Mouse (Mus musculus): Measurements from ENCODE around the gene Gpatch8.

Gene Gpatch8

DNA sequence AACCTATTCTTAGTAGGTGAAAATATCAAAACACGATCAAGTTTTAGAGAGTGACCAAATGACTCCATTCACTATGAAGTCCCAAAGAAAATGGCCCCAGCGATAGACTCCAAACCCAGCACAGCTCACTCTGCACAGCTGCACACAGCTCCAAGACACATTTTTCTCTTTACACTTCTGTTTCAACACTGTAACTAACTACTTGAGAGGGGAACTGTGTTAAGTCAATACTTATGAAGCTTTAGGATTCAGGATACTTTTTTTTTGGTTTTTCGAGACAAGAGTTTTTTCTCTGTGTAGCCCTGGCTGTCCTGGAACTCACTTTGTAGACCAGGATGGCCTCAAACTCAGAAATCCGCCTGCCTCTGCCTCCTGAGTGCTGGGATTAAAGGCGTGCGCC, 61.1 kb downstream of the Gpatch8 start:
- no peak for DNase-seq

DNA sequence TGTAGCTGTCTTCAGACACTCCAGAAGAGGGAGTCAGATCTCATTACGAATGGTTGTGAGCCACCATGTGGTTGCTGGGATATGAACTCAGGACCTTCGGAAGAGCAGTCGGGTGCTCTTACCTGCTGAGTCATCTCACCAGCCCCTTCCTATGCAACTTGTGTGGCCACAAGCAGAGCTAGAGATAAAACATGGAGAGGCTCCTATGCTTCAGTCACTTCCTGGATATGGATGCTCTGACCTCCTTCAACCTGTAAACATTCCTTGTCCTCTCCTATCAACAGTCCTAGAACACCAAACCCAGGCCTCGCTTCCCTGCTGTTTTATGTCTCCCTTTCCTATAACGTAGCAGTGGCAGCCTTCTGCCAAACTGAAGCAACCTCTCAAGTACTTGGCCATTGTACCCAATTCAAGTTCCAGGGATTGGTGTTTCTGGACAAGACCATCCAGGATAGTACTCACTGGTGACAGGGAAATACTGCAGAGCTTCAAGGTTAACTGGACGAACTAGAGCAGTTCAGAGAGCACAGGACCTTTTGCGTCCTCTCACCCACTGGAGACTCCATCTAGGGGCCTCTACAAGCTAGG, 62.0 kb downstream of the Gpatch8 start:
- DNase-seq, result no peak

DNA sequence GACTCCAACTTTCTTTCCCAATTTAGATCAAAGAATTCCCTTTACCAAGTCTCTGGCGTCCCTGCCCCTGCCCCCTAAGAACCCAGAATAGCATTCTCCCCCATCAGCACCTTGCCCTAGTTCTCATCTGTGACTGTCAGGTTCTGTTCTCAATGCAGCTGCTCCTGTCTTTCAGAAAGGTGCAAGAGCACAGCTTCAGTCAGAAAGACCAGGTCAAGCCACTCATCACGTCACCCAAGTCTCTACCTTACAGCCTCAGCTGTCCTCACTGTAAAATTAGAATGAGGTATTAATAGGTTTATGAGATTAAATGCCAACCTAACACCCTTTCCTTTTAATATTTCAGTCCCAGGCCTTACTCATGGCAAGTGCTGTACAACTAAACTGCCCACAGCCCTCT, 63.0 kb downstream of the Gpatch8 start:
- DNase-seq, result no peak

DNA sequence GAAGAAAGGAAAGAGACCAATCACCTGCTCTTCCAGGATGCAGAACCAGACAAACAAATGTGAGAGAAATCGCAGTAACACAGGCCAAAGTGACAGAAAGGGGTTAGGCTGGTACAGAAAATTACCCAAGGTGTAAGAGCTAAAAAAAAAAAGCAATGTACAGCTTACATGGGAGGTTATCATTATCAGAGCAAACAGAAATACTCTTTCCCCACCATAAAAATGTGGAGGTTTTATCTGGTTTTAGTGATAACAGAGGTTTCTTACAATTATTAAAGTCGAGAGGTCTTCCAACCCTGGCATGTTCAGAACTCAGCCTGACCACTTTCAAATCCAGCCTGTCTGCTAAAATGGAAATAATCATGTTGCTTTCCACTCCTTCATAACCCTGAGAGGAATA, 68.3 kb downstream of the Gpatch8 start:
- DNase-seq, result no peak

DNA sequence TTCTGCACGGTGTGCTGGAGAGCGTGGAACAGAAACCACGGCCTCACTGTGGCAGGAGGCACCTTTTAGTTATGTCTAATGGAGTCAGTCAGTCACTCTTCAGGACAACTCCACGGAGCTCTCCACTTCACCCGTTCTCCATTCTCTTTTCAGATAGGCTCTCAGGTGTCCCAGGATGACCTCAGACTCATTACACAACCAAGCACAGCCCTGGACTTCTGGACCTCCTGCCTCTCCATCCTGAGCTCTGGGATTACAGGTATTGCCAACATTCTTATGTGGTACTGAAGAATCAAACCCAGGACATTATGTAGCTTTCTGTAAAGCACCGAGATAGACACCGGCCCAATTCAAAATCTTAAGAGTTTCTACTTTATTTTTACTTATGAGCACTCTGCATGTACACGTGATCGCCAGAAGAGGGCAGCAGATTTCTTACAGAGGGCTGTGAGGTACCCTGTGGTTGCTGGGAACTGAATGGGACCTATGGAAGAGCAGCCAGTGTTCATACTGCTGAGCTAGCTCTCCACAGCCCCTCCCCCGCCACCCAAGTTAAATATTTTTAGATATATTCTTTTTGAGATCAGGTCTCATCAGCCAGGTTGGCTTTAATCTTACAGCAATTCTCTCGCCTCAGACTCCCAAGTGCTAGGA, 69.3 kb downstream of the Gpatch8 start:
- DNase-seq, result peak; percentile 63

DNA sequence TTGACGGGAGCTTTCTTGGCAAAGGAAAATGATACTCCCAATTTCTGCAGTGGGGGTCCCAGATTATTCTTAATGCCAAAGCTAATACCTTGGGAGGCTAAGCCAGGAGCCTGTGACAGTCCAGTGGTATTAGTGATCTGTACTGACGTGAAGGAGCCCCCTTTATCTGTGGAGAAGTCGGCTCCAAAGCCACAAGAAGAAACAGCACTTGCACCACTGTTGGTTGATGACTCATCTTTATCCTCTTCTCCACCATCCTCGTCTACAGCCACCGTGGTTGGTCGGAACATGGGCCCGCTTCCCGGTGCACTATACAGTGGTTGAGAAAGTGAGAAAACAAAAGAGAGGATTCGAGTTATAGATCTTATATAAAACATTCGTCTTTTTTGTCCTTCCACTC, 74.4 kb downstream of the Gpatch8 start:
- no peak for DNase-seq

DNA sequence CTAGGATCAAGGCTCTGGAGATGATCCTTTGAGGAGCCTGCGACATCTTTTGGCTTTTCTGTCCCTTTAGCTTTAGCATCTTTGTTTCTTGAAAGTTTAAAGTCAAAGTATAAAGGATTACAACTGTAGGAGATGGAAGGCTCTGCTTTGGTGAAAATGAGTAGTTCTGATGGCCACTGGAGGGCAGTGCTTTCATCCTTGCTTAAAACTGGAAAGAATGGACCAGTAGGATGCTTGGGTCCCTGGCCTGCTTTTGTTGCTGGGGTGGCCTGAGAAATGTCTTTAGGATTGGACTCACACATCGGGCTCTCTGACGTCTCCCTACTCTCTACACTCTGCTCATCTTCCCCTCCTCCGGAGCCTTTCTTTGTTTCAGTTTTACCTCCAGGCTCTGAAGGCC, 75.3 kb downstream of the Gpatch8 start:
- DNase-seq, result no peak

DNA sequence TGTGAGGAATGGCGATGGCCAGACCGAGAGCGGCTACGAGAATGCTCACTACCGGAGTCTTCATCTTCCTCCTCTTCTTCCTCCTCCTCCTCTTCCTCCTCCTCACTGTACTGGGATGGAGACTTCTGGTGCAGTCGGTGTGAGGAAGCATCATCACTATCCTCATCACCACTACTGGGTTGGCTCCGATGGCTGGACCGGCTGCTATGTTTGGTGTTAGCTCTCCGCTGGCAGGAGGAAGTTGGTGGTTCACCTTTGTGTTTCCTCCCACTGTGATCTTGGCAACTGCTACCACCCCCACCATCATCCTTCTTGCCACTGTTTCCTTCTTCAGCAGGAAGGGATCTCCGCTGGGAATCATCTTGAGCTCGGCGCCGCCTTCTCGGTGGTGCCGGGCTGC, 76.1 kb downstream of the Gpatch8 start:
- DNase-seq, result no peak

DNA sequence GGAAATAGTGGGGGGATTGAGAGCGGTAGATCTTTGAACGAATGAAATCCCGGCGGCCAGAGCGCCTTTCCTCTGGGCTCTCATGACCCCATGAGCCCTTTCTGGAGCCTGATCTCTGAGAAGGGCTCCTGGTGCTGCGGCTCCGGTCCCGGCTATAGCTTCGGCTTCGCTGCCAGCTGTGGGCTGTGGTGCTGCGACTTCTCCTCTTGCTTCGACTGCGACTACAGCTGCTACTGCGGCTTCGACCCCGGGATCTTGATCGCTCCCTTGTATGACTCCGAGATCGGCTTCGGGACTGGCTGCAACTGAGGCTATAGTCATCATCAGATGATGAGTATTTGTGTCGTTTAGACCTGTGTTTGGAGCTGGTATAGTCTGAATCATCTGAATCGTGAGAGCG, 76.6 kb downstream of the Gpatch8 start:
- DNase-seq, result no peak

DNA sequence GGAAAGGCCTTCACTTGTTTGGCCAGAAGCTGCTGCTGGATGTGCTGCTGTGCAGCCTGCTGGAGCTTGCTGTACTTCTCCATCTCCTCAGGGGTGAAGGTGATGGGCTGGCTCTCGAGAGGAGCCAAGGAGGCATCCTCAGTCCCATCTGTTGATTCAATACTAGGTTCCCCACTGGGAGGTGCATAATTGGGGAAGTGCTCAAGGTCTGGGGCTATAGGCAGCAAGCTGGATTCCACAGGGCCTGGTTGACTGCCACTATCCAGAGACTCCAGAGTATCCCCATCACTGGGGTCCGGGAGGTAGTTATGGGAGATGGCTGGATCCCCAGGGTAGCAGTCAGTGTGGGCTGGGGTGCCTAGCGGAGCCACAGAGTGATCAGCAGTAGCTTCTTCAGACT, 77.5 kb downstream of the Gpatch8 start:
- DNase-seq, result no peak

DNA sequence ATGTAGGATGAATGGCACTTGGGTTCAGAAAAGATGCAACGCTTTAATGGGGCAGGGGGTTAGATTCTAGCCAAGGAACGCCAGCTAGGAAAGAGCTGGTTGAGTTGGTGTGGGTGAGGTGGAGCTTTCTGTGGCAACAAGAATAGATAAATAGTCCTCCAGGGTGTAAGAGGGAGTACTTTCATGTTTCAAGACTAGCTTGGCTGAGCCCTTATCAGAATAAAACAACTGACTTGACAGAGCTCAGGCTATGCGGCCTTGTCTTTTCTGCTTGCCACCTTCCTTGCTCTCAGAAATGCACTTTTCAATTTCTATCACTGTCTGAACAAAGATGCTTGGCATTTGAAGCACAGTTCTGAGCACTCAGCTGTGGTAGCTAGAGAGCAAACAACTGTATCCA, 81.2 kb downstream of the Gpatch8 start:
- no peak for DNase-seq

DNA sequence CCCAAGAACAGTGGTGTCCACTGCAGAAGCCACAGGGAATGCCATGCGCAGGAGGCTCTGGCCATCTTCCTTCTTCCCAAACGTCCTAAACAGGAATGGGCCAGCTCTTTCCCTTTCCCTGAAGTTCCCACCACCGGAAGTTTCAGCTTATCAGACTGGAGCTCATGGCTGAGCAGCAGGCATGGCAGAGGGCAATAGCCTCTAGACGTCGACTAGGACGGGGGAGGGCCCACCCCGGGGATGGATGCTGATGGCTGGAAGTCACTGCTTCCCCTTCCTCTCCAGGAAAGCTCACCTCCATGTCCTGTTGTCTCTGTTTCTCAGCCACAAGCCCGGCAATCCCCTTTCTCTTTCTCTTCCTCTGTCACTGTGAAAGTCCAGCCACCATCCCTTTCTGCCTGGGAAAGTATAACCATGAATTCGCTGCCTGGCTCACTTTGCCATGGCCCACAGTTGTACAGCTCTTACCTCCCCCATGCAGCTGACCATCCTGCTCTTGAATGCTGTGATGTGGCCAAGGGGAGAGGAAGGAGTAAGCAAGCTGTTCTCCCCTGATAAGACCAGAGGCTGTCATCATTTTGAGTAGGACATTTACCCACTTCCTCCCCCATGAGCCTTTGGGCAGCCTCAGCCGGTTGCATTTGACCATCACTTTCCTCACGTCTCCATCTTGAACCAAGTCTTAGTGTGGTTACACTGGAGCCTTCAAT, 86.4 kb downstream of the Gpatch8 start, which contains the start of gene Itga2b:
Itga2b (minus strand) TSS at position 475 of the 710 bp plus-strand sequence.
- no peak for DNase-seq

DNA sequence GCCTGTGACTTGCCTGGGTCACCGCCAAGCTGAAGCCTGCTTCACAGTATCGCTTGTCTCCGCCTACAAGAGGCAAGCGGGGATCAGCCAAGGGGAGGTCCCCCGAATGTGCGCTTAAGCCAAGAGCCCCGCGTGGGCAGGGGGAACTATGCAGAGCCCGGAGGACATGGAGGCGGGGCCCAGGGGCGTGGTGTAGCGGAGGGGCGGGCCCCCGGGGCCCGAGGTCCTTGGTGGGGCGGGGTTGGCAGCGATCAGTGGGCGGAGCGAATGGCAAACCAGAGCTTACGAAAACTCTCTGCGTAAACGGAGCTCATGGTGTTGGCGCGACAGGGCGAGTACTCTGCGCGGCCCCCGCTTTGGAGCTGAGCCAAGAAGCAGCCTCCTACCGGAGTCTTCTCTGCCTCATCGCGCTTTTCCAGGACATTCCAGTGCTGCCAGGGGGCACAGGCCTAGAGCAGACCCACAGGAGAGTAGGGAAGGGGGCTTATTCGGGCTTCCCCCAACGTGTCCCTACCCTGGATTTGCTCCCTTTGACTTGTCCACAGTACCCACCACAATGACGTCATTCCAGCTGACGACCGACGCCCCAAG, 89.1 kb downstream of the Gpatch8 start:
- DNase-seq, result peak; percentile 89

DNA sequence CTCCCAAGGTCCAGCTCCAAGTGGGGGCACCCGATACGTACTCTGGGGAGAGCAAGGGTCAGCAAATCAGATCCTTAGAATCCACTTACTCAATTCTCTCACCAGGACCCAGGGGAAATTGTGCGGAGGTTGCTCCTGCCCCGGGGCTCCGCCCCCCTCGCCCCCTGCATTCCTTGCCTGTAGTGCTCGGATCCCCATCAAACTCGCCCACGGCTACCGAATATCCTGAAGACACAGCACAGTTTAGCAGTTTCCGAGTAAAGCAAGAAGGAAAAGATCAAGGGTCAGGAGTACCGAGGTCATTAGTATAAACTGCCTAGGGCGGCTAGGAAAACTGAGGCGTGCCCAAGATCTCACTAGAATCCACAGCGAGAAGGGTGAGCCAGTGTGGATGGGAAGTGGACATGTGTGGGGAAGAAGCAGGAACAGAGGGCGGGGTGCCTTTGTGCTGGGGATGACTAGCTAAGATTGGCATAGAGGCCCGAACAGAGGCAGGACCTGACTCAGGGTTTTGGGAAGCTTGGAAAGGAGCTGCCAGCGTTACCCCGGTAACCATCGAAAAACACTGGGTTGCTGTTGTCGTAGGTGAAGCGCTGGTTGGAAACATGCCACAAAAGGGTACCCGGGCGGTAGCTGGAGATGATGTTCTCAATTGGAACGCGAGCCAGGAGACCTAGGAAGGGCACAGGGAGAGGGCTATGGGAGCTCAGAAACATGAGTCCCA, 90.3 kb downstream of the Gpatch8 start:
- DNase-seq, result peak; percentile 57

DNA sequence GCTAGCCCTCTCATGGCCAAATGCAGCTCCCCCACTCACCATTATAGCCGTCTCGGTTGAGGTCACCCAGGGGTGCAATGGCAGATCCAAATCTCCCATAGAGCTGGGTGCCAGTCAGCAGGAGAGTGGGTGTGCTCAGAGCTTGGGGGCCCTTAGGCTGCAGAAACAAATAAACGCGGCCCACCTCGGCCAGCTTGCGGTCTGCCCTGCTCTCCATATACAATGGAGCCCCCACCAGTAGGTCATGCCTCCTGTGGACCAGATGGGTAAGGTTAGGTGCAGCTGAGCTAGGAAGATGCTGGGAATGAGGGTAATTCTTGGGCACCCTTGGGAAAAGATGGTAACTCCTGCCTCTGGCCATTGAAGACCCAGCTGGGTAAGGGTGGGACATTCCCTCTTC, 91.3 kb downstream of the Gpatch8 start:
- no peak for DNase-seq

DNA sequence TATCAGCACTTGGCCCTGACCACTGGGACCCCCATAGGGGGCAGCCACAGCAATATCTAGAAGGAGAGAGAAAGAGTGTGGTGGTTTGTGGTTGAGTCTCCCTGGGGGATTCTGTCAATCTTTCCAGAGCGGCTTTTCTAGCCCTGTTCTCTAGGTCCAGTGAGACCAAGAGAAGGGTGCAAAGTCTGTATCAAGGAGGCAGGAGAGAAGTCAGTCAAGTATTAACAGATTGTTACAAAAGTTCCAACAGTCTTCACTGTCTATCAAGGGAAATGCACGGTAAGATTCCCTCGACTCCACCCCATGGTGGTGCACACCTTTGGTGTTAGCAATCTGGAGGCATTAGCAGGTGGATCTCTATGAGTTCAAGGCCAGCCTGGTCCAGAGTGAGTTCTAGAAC, 94.4 kb downstream of the Gpatch8 start:
- no peak for DNase-seq

DNA sequence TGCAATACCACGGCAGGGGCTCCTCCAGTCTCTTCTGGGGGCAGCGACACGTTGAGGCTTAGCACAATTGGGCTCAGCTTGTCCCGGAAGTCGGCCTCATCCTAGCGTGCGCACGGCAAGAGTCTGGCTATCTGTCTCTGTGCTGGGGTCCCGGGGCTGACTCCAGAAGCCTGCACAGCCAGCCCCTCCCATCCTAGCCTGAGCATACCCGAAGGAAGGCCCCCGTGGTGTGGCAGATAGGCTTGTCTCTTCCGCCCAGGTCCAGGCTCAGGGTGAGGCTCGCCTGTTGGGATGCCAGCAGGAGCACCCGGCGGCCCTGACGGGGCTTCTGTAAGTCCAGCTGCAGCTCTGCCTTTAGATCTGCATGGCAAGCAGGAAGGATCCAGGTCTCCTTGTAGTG, 95.7 kb downstream of the Gpatch8 start:
- no peak for DNase-seq

DNA sequence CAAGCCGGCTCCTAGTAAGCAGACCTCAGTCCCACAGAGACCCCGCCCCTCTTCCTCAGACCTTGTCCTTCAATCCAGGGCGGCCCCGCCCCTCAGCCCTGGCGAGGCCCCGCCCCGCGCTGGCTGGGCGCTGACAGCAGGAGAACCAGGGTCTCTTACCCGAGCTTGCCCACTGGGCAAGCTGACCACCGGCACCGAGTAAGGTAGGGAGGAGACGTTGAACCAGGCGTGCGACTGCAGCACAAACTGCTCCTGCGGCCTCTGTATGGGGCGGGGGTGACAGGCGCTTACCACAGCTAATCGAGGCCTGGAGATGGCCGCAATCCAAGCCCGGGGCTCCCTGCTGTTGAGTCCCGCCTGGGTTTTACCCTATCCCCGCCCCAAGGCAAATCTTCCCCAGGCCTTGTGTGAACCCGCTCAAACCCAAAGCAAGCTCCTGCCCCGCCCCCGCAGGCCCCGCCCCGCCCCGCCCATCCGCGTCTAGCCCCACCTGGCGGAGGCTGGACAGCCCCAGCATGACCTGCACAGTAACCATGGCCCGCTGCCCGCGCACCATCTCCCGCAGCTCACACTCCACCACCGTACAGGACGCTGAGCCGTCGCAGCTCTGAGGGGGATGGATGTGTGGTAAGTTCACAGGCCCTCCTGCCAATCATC, 100.3 kb downstream of the Gpatch8 start:
- peak; percentile 72 for DNase-seq

DNA sequence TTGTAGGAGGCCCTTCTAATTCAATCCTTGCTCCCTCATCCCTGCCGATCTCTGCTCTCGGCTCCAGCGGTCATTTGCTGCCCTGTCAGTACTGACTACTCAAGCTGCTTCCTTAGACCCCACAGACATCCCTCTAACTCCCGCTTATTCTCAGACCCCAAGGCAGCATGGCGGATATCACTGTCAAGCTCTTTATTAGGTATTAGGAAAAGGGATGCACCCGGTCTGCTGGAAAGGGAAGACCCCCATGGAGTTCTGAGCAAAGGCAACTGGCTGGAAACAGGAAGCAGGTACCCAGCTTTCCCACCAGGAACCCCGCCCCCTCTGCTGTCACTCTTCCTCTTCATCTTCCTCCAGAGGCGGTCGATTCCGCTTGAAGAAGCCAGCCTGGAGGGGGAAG, 103.1 kb downstream of the Gpatch8 start:
- DNase-seq, result peak; percentile 35

DNA sequence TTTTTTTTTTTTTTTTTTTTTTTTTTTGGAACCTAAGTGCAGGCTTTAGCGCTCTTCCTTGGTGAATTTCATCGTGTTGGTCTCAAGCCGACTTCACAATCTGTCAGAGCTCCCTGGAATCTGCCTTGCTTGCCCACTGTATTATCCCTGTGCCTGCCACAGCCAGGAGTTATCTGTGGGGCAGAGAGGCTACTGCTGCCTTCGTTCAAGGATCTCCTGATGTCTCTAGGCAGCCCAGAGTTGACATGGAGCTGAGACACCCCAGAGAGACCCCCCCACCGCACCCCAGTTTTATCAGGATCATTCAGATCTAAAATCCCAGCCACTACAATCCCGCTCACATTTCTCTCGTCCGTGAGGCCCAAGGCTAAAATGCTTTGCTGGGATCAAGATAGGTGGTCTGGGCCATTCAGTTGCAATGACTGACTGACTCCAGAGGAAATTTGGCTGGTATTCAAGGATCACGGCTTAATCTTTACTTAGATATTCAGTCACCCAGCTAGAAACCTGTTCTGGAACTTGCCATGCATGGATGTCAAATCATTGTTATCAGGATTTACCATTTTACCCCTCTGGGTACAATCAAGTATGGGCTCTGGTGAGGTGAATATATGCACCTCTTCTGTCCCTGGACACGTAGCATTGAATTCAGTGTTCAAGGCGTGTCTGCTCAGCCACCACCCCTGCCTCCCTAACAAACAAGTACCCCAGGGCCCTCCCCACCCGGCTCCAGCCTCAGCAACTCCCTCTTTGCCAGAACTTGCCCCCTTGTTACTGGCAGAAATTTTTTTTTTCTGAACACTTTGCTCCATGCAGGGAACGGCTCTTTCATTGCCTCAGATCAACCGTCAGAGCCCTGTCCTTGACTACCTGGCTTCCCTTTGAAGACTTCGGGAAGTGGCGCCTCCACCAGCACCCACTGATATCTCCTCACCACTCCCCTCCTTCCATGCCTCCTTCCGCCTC, 106.9 kb downstream of the Gpatch8 start:
- peak; percentile 76 for DNase-seq

DNA sequence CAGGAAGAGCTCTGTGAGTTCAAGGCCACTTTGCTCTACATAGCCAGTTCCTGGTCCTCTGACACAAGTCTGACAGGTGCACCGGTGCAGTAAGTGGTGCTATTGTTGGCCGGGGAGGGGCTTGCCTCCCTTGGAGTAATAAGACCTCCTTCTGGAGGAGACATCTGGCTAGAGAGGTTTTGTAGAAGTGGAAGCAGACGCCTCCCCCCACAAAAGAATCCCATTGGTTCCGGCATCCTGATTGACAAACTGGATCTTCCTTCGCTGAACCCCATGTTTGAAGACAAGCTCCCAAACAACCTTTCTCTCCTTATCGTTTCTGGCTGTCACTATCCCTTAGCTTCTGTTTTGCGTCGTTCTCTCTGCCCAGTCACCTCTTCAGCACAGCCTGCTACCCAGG, 107.9 kb downstream of the Gpatch8 start:
- peak; percentile 66 for DNase-seq

DNA sequence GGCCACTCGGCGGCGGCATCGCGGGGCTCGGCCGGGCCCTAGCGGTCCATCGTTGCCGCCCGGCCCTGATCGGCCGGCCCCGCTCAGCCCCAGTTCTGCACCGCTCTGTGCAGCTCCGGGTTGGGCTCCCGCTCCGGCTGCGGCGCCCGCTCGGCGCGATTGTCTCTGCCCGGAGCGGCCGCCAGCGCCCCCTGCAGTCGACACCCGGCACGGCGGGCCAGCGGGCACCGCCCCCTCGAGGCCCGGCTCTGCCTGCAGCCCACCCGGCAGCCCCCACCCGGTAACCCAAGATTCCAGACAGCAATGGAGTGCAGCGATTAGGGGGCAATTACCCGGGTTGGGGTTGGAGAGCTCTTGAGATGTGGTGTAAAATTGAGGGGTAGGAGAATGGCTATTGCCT, 108.7 kb downstream of the Gpatch8 start, which contains the start of gene Fam171a2:
Fam171a2 (minus strand) TSS at position 186 of the 400 bp plus-strand sequence.
- DNase-seq, result peak; percentile 82
